Mouse (Mus musculus) myocyte (in vitro differentiated cells): ENCODE results near the gene Zfp617.

Source experiments
- CEBPB ChIP-seq: IDR thresholded peaks from 2 replicates; pipeline ENCODE4 v1.6.1; 2011; ENCODE audit warnings: mild to moderate bottlenecking, moderate library complexity; ENCODE audit not compliant: poor library complexity, insufficient read depth, severe bottlenecking
- MAX ChIP-seq: IDR thresholded peaks from one replicate; pipeline ENCODE4 v1.6.1; 2011; ENCODE audit warnings: low read depth, mild to moderate bottlenecking, control low read depth
- MYOD1 ChIP-seq, 3 experiments: IDR thresholded peaks; one replicate each; pipeline ENCODE4 v1.6.1; 2011; ENCODE audit warnings: control low read depth in 2 of 3, low read depth in 2 of 3, mild to moderate bottlenecking in 2 of 3, moderate library complexity in 1 of 3; ENCODE audit not compliant: insufficient read length in 2 of 3, control insufficient read depth in 1 of 3
- MYOG ChIP-seq, 3 experiments: IDR thresholded peaks; one replicate each; pipeline ENCODE4 v1.6.1; 2011; ENCODE audit warnings: control low read depth in 2 of 3, low read depth in 2 of 3, mild to moderate bottlenecking in 2 of 3; ENCODE audit not compliant: insufficient read length in 2 of 3, control insufficient read depth in 1 of 3, insufficient read depth in 1 of 3
- POLR2A ChIP-seq: IDR thresholded peaks from one replicate; pipeline ENCODE4 v1.6.1; 2011; ENCODE audit warnings: low read depth, mild to moderate bottlenecking, control low read depth, moderate library complexity; ENCODE audit not compliant: insufficient read length
- POLR2AphosphoS2 ChIP-seq: IDR thresholded peaks from one replicate; pipeline ENCODE4 v1.6.1; 2011; ENCODE audit warnings: low read depth, control low read depth; ENCODE audit not compliant: insufficient read length
- SRF ChIP-seq: IDR thresholded peaks from one replicate; pipeline ENCODE4 v1.6.1; 2011; ENCODE audit warnings: low read depth; ENCODE audit not compliant: control insufficient read depth, insufficient read length
- TCF3 ChIP-seq: IDR thresholded peaks from one replicate; pipeline ENCODE4 v1.6.1; 2011; ENCODE audit warnings: low read depth, control low read depth; ENCODE audit not compliant: insufficient read length
- USF1 ChIP-seq: IDR thresholded peaks from one replicate; pipeline ENCODE4 v1.6.1; 2011; ENCODE audit warnings: low read depth, mild to moderate bottlenecking, control low read depth, moderate library complexity

- TF ChIP-seq POLR2A, result no peak
- TF ChIP-seq TCF3, result no peak
- no peak for TF ChIP-seq MYOG (IDR thresholded peaks at IDR 0.05; ENCODE audit: control insufficient read depth in 1 of 3, insufficient read depth in 1 of 3, insufficient read length in 2 of 3, low read depth in 2 of 3)
- TF ChIP-seq MAX, result no peak
- TF ChIP-seq SRF, result no peak
- TF ChIP-seq CEBPB, result no peak
- TF ChIP-seq POLR2AphosphoS2, result no peak
- TF ChIP-seq MYOD1 (IDR thresholded peaks at IDR 0.05; ENCODE audit: control insufficient read depth in 1 of 3, insufficient read length in 2 of 3, low read depth in 2 of 3), result no peak
- no peak for TF ChIP-seq USF1
Measured at GRCm38 (mm10) chr8:71964051-71964450, 55.6 kb downstream of the Zfp617 start.
